13 mouse cellular contexts compared by ENCODE assay signal in genomic region chr13:3750756-3751155, GRCm38 (mm10). TPM values are rescaled to one million over a fixed set of nuclear protein-coding genes. Genes with fewer than 3 reads are reported as not detected.
A peak's percentile ranks its signal among the peaks of the same experiment; 100 is the strongest.
DNase-seq lines count a peak whose midpoint lies in the region; ATAC-seq lines count a peak whose summit lies in the region.
"Had no signal": no experiment of that assay in that cellular context is flagged by ENCODE, and none has a peak within 500 bp of the region (broad histone marks: within the 10 kb centered on the region; RNA-seq: fewer than 3 reads in every experiment).

No protein-coding gene starts in this region.

- 59% methylated on average over 1 of the region's 1 CpGs for WGBS in heart, embryonic 10.5 days
- 84% methylated on average over 1 of the region's 1 CpGs for WGBS in hindbrain, embryonic 13.5 days

- intact Hi-C loops in gastrocnemius, postnatal 14 days (cut with DNase I; ENCODE audit: low total_unique reads) = no loop called here
- intact Hi-C loops in left cerebral cortex, postnatal 4 days (cut with DNase I) = no loop called here

- no peak overlapping the region for H3K9ac ChIP-seq in hindbrain, embryonic 13.5 days
- H3K9ac ChIP-seq: embryonic facial prominence, embryonic 13.5 days; hindbrain, embryonic 12.5 days; limb, embryonic 13.5 days had no signal

- peak; percentile 26; the same call in 1 of the 2 replicates for ATAC-seq in megakaryocyte progenitor cell, adult 5-6 weeks (replicated peaks; ENCODE audit: poor library complexity)
- ATAC-seq in hindbrain, embryonic 13.5 days (ENCODE audit: low FRiP score) = no peak

- H3K4me3 ChIP-seq in heart, embryonic 10.5 days = no peak overlapping the region
- H3K4me3 ChIP-seq in hindbrain, embryonic 13.5 days = no peak overlapping the region
- H3K4me3 ChIP-seq: embryonic facial prominence, embryonic 13.5 days; hindbrain, embryonic 12.5 days; limb, embryonic 13.5 days had no signal

- H3K4me2 ChIP-seq in hindbrain, embryonic 13.5 days = no peak overlapping the region
- H3K4me2 ChIP-seq: embryonic facial prominence, embryonic 13.5 days; hindbrain, embryonic 12.5 days; limb, embryonic 13.5 days had no signal

- peak; percentile 57 to 77 for DNase-seq in heart, adult 18-20 months
- DNase-seq in heart, embryonic 10.5 days (ENCODE audit: low spot score) = no peak
- DNase-seq in gastrocnemius, postnatal 14 days = peak; percentile 36
- peak; percentile 65 for DNase-seq in kidney, postnatal 10 days
- DNase-seq in left cerebral cortex, postnatal 4 days = no peak
- no peak for DNase-seq in thymus, postnatal 25 days

- H3K27me3 ChIP-seq in heart, embryonic 10.5 days (ENCODE audit: insufficient read depth, poor library complexity, severe bottlenecking) = no peaks in the 10 kb centered on the region
- H3K27me3 ChIP-seq in hindbrain, embryonic 13.5 days = no peaks in the 10 kb centered on the region
- H3K27me3 ChIP-seq: CH12.LX; embryonic facial prominence, embryonic 13.5 days; hindbrain, embryonic 12.5 days; limb, embryonic 13.5 days had no signal

- H3K9me3 ChIP-seq in heart, embryonic 10.5 days = no peaks in the 10 kb centered on the region
- H3K9me3 ChIP-seq in hindbrain, embryonic 13.5 days = no peaks in the 10 kb centered on the region
- H3K9me3 ChIP-seq: embryonic facial prominence, embryonic 13.5 days; hindbrain, embryonic 12.5 days; limb, embryonic 13.5 days had no signal

- peaks cover 18% of the 10 kb centered on the region; the same call in 1 of the 2 replicates for H3K4me1 ChIP-seq in heart, embryonic 10.5 days
- no peaks in the 10 kb centered on the region; the same call in 1 of the 2 replicates for H3K4me1 ChIP-seq in hindbrain, embryonic 13.5 days (replicated peaks)
- H3K4me1 ChIP-seq: hindbrain, embryonic 12.5 days had no signal

- H3K36me3 ChIP-seq in heart, embryonic 10.5 days = no peaks in the 10 kb centered on the region
- no peaks in the 10 kb centered on the region for H3K36me3 ChIP-seq in hindbrain, embryonic 13.5 days
- H3K36me3 ChIP-seq: embryonic facial prominence, embryonic 13.5 days; hindbrain, embryonic 12.5 days; limb, embryonic 13.5 days had no signal

- H3K27ac ChIP-seq in heart, embryonic 10.5 days = no peak overlapping the region
- H3K27ac ChIP-seq in hindbrain, embryonic 13.5 days = no peak overlapping the region
- H3K27ac ChIP-seq: embryonic facial prominence, embryonic 13.5 days; hindbrain, embryonic 12.5 days; limb, embryonic 13.5 days had no signal

RNA-seq across cellular contexts. Expression of gene Calml3, which starts 53.4 kb away (rescaled TPM):
- not detected for total RNA-seq in heart, adult 18-20 months (2021)
- not detected in 2 replicates for polyA plus RNA-seq in heart, embryonic 10.5 days (2016; fragmentation: Nextera tagmentation; extraction: Ambion mirVana)
- total RNA-seq in gastrocnemius, postnatal 14 days (2021) = not detected
- total RNA-seq in megakaryocyte progenitor cell, adult 5-6 weeks (2015) = not detected in 2 replicates
- total RNA-seq in megakaryocyte progenitor cell, adult 5-6 weeks (2017) = not detected in 2 replicates
- not detected in 2 replicates for polyA plus RNA-seq in hindbrain, embryonic 13.5 days (2015; fragmentation: Nextera tagmentation; extraction: Ambion mirVana)
- total RNA-seq in left cerebral cortex, postnatal 4 days (2021) = not detected
- total RNA-seq: CH12.LX had no signal
- polyA plus RNA-seq: hindbrain, embryonic 12.5 days; neural tube, embryonic 14.5 days had no signal

Comparison
In these comparisons a context has a peak if more than half of its experiments do, and no peak if none do; other contexts are left out.
1. DNase-seq: peak in heart, adult 18-20 months (2 of 2), gastrocnemius, postnatal 14 days (single experiment) and kidney, postnatal 10 days (single experiment); none in heart, embryonic 10.5 days (single experiment), left cerebral cortex, postnatal 4 days (single experiment) and thymus, postnatal 25 days (single experiment).